Mouse (Mus musculus) layer of hippocampus, adult 9-10 months (tissue): Measurements from ENCODE around the gene Ehf.

Source experiments
- DNase-seq: peaks from one replicate; pipeline ENCODE4 v3.0.0; 2022; ENCODE audit warnings: low spot score

The Ehf gene

DNA sequence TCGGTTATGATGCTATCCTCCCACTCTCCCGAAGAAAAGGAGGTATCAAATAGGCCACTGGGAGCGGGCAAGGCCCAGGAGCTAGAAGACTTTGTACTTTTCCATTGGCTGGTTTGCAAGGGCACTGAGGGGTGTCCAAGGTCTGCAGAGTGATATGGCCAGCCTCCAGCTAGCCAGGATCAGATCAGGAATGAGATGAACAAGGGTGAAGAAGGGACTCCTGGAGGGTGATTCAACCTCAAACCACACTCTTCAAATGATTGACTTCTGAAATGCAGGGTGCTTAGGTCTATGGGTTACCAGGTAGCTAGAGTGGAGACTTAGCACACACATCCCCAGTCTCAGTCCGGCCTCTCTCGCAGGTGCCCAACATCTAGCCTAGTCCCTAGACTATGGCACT lies 9.3 kb downstream of the Ehf start:
- no peak for DNase-seq

DNA sequence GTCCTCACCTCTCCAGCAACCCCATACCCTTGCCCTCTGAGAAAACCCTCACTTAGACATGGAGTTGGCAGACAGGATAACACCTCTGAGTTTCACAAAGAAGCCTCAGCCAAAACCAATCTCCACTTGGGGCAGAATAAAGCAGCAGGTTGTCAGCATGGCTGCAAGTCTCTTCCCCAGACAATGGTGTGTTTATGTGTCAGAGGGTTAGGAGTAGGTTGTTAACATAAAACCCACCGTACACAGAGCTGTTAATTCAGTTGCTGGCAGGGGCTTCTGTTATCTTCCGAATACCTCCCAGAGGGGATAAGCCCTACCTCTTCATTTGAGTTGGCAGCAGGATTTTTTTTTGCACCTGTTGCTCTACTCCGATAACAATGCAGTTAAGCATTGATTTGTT lies 9.9 kb downstream of the Ehf start:
- no peak for DNase-seq

- DNase-seq = no peak
Observed at GRCm38 (mm10) chr2:103290705-103291269, 12.3 kb downstream of the Ehf start.

DNA sequence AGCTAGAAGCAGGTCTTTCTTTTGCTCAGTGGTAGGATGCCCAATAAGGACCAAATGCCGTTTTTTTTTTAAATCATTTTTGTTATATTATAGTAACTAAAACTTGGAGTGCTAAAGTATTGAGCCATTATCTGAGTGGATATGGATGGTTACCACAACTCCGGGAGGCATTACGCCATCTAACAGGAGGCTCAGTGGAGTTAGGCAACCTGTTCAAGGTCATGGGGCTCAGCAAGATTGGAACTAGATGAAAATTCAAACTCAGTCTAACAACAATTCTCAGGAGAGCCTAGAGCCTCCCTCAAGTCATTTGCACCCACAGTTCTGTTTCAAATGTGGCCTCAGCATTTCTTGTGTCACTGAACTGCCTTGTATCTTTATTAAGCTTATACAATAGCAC lies 12.9 kb downstream of the Ehf start:
- no peak for DNase-seq

DNA sequence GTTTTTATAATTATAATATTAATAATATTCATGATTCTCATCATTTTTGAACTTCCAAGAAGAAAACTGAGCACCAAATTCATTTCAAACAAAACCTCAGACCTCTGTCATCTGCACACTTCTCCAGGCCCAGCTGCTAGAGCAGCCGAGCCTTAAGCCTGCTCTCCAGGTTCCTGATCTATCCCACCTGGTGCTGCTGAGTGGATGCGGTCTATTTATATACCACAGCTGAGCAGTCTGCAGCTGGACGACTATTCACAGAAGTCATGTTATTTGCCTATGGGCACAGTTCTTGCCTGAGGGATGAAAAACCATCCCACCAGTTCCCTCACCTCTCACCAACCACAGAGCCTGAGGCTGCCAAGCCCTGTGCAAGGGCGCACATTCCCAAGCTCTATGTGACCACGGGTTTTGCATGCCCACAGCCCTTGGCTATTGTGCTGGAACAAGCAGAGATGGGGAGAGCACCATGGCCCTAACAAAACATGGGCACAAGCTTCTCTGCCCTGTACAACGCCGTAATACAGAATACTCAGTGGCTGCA lies 13.6 kb downstream of the Ehf start:
- DNase-seq = no peak

- DNase-seq = no peak
Observed at GRCm38 (mm10) chr2:103287716-103288115, 15.4 kb downstream of the Ehf start.

DNA sequence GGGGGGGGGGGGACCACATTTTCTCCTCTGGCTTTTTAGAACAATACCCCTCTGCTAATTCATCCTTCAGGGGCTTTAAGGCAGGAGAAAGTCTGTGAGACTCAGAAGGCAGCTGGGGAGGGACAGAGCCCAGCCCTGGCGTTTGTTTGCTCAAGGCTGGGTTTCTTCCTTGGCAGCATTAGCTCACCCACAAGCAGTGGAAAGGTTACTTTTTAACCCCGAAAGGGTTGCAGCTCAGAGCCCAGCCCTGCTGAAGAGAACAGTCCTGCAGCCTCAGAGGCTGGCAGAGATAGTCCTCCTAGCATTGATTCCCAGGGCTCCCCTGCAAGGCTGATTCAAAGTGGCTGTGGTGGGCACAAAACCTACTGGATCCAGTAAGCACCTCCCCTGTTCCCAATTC lies 17.5 kb downstream of the Ehf start:
- DNase-seq = no peak

- DNase-seq = no peak
Observed at GRCm38 (mm10) chr2:103283730-103284129, 19.3 kb downstream of the Ehf start.

DNA sequence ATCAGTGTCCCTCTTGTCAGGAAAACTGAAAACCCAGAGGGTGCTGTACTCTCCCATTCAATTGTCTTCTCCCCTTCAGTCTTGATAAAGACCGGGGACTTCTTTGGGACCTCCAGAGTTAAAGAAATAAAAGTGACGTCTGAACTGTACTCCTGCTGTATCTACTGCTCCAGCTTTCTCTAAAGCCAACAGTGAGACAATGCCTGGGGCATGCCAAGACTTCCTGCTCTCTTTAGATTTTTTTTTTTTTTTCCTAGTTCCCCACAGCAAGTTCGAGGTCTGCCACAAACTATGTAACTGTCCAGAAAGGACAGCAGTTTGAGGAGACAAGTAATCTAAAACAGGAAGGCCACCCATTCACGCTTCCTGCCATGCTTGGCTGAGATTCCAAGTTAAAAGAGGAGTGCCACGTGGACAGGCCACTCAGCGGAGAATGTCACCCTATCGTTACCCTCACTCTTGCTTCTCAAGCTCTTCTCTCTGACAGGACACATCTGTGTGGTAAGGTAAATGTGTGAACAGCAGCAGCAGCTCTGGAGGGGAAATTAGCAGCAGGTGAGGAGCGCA lies 20.8 kb downstream of the Ehf start:
- DNase-seq = no peak

GRCm38 (mm10) chr2:103279927-103280326 lies 23.2 kb downstream of the Ehf start:
- DNase-seq = no peak

DNA sequence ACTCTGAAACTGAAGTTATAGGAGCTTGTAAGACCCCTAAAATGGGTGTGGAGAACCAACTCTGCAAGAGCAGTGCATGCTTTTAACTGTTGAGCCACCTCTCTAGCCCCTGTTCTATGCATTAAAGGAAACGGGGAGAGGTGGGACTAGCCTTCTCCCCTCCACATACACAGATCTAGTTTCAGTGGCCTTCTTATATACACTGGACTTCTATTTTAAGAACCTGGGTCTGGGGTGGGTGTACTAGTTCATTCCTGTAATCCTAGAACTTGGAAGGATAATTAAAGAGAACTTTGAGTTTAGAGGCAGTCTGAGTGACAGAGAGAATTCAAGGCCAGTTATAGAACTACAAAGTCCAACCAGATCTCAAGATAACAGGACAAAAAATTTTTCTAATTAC lies 24.6 kb downstream of the Ehf start:
- no peak for DNase-seq

DNA sequence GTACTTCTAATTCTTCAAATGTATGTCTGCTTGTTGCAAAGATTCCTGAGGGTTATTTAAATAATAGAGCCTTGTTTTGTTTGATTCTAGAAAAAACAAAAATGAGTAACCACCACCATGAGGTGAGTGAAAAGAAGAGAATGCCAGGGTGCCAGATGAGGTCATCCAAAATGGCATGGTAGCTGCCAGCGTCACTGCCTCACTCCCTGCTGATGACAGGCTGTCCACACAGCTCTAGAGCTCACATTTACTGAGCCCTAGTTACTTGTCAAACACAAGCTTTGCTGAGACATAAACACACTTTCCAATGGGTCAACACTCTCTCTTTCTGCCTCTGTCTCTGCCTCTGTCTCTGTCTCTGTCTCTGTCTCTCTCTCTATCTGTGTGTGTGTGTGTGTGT lies 25.3 kb downstream of the Ehf start:
- no peak for DNase-seq

DNA sequence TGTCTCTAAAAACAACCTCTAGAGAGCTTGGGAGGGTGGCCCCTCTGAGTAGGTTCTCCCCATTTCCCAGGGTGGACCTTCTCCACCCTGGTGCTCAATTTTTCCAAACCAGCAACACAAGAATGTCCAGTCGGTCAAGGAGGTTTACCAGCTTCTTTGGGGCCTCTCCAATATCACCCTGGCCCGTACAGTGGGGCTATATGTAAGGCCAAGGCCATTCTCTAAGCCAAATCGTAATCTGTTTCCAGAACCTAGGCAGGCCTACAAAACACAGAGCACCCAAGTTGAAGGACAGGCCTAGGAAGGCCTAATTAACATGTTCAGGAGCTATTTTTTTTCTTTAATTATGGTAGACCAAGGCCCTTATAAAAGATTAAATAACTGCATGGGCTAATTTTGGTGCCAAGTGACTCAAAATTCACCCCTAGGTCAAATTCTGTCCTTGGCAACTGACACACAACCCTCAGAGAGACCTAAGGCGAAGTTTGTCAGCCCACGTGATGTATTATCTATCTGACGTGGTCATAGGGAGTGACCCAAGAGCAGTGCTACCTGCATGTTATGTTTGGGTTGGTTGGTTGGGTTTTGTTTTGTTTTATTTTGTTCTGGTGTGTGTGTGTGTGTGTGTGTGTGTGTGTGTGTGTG lies 27.6 kb downstream of the Ehf start:
- no peak for DNase-seq

GRCm38 (mm10) chr2:103274803-103275202 lies 28.3 kb downstream of the Ehf start:
- no peak for DNase-seq

GRCm38 (mm10) chr2:103274270-103274669 lies 28.8 kb downstream of the Ehf start:
- no peak for DNase-seq

DNA sequence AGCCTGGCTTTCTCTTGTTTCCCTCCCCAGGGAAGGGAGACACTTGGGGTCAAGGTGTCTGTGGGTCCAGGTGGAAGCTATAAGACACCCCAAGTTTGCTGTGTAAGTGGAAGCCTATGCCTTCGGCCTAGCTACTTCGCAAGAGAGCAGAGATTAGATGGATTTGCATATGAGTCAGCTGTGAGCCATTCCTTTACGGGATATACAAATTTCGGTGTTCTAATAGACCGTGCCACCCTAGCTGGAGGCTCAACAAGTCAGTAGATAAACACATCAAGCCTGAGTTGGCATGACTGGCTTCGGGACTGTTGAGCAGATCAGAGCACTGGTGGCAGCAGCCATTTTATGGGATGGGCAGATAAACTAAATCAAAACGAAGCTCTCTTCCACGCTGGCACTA lies 31.6 kb downstream of the Ehf start:
- DNase-seq = no peak

- DNase-seq = no peak
Observed at GRCm38 (mm10) chr2:103270556-103271160, 32.4 kb downstream of the Ehf start.

- DNase-seq = no peak
Observed at GRCm38 (mm10) chr2:103239086-103239485, 64.0 kb downstream of the Ehf start.

DNA sequence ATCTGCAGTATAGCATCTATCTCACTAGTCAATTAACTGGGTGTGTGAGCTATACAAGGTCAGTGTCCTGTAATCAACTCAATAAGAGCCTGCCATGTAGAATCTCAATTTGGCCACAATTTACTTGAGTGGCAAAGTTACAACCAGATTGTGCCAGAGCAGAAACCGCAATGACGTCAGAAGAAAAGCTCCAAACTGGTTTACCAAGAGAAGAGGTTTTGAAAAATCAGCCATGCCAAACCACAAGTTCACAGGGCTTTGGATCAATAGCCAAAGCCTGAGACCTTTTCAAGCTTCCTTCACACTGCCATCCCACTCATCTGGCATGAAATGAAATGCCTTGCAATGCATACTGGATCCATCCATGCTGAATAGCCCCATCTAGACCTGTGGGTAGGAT lies 76.3 kb downstream of the Ehf start:
- DNase-seq = no peak

GRCm38 (mm10) chr2:103220871-103221270 lies 82.2 kb downstream of the Ehf start:
- no peak for DNase-seq

DNA sequence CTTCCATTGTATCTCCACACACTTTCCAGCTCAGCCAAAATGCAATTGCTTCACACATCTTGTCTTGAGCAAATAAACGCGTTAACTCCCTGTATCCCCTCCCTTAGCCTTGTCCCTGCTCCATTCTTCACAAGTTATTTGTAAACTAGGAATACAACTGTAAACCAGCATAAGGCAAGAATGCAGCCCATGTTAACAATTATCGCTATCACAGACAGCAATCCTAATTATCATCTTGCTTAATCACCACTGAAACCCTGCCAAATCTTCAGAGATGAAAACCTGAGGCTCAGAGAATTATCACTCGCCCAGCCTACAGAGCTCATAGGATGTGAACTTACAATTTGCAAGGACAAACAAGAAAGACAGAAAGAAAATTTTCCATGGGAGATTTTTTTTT lies 84.8 kb downstream of the Ehf start:
- no peak for DNase-seq

DNA sequence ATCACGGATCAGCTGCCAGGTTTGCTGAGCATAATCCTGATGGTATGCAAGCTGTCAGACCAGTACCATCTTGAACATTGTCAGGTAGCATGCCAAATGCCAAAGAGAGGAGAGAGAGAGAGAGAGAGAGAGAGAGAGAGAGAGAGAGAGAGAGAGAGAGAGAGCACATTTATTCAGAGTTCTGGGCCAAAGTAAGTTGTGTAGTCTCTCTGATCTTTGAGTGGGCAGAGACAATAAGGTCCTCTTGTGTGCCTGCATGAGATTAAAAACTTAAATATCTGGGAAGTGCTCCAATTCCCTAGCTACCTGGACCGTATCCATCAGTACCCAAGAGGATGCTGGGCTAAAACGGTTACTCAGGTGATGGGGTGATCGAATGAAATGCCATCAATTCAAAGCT lies 87.3 kb downstream of the Ehf start:
- DNase-seq = no peak

DNA sequence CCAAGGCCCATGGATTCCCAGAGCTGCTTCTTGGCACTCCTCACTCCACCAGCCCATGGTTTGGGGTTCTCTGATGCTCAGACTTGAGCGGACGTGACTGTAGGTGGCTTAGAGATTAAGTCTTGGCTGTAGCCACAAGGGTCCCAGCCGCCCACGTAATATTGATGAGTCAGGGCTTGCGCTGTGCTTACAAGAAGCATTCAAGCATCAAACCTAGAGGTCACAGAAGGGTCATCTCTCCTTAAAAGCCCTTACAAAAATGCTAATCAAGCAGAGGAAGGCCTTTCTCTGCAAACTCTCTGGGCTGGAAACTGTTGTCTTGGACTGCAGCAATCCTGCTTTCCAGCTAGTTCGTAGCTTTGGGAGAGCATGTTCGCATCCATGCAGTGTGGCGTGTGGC lies 88.2 kb downstream of the Ehf start:
- DNase-seq = no peak
